Mouse (Mus musculus) common myeloid progenitor, adult 5-6 weeks (primary cell): ENCODE results near the gene Cd72. TPM values are rescaled to one million over a fixed set of nuclear protein-coding genes. Genes with fewer than 3 reads are reported as not detected.
"Not testable (repeated sequence)": the region's sequence is repeated elsewhere in the genome, so short reads cannot be mapped to it uniquely, and the experiment has no call there.

ENCODE experiments used
- ATAC-seq: replicated peaks from 2 replicates; pipeline ENCODE4 v1.8.0; 2016; ENCODE audit warnings: low read depth, mild to moderate bottlenecking, moderate TSS enrichment, inconsistent platforms; ENCODE audit not compliant: poor library complexity, severe bottlenecking
- total RNA-seq: library from RNA; stranded (forward); fragments of 200-1000, 187-1606 nt; gene quantifications from 2 replicates; pipeline ENCODE4 v1.2.3, GENCODE M21; 2017

The Cd72 gene
- 20.8 and 33.3 TPM in 2 replicates for total RNA-seq

DNA sequence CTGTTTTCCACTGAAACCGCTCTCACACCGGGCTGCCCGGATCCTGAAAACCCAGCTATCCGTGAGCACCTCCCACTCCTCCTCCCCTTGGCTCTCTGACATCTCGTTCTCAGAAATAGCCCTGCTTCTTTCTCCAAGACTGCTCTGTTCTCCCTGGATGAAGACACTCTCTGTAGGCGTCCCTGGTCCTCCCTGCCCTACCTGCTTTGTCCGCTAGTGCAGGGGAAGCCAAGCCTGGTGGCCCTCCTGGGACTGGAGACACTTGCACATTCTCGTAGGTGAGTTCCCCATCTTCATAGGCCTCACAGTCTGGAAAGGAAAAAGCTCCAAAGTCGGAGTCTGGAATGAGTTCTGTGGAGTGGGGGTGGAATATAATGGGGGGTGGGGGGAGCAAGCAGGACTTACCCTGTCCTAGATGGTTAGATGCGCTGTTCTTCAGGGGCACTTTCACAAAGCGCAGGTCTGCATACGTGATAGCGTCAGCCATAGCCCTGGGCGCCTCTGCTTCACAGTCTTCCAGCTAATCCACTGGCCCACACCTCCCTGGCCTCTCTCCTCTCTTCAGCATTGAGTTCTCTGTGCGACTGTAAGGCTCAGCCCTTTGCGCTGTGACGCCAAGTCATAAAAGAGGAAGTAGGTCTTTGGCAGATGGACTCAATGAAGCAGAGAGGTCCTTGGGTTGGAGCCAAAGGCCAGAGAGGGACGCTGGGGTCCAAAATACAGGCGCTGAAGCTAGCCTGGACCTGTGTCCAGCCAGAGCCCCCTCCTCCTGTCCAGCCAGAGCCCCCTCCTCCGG is at the start of gene Cd72:
TSS of gene Cd72 (minus strand) at position 588 of the 796 bp plus-strand sequence.
- ATAC-seq: peak; percentile 85

DNA sequence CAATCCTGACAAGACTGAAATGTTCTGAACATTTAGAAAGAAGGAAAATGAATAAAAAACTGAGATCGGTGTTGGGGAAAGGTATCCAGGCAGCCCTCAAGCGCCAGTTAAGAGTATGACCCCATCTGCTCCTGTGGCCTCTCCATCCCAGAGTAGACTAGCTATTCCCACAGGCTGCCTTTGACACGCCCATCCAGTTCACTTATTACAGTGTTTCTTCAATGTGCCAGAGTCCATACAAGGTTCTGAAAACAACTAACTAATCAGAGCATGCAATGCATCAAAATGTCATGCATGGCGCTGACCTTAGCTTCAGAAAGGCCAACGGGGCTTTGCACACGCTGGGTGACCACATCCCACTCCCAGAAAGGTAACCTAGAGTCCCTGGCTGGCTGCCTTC is 49.1 kb upstream of the Cd72 start:
- no peak for ATAC-seq

DNA sequence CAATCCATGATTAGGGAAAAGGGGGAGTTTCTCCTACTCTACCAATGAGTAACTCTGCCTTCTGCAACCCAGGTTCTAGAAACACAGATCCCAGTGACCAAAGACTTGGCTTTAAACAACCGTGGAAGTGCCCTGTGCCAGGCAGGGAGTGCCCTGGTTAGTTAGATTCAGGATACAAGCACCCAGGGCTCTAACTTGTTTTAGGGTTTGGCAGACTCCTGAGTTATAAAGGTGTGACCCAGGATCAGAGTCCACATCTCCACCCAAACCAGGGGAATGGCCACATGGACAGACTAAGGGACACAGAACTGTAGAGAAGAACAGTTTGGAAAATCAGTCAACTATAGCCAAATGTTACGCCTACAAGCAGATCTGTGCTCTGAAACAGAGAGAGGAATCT is 48.6 kb upstream of the Cd72 start:
- ATAC-seq: no peak

DNA sequence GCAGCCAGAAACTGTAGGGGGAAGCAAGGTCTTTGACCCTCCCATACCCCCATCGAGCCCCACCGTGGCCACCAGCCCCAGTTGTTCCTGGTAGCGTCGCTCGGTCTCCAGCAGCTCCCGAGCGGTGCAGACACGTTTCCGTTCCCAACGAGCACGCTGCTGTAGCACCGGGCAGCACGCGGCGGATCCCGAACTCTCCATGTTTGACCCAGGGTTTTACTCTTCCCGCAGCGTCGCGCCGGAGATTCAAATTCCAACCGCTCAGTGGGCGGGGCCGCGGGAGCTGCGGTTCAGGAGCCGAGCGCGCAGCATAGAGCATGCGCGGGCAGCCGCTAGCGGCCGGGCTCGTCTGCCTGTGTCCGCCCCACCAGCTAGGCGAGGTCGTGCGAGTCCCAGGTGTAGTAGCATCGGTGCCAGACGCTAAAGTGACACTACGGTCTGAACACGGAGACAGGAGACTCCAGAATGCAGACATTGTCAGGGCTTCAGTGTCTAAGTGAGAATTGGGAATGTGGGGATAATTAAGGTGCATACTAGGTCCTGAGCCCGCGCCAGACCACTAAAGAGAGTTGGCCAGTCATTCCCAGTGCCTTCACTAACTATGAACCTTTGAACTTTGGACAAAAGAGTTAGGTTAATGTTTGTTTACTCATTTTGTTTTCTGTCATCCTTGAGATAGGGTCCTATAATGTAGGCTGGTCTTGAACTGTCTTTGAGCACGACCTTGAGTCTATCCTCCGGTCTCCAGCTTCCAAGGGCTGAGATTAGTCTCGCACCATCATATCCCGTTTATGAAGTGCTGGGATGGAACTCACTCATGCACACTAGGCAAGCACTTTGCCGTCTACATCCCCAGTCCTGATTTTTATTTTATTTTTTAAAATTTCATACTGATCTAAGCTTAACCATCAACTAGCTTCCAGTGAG is 45.2 kb upstream of the Cd72 start, which contains the start of gene Arhgef39:
TSS of gene Arhgef39 (minus strand) at position 289 of the 927 bp plus-strand sequence.
- peak; percentile 67 for ATAC-seq

DNA sequence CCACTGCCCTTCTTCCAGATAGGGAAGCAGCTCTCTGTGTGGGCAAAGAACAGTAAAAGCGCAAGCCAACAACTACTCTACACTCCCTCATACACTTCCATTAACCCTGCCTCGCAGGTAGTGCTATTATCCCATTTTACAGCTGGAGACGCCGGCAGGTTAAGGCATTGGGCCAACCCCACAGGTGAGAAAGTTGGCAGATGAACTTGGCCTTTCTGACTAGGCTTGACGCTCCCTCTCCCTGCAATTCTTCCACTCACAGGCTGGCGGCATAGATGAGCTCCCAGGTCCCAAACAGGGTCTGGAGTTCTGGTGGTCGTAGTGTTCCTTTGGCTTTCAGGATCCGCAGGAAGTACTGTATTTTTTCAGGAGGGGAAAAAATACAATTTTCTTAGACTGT is 44.6 kb upstream of the Cd72 start:
- peak; percentile 59 for ATAC-seq

DNA sequence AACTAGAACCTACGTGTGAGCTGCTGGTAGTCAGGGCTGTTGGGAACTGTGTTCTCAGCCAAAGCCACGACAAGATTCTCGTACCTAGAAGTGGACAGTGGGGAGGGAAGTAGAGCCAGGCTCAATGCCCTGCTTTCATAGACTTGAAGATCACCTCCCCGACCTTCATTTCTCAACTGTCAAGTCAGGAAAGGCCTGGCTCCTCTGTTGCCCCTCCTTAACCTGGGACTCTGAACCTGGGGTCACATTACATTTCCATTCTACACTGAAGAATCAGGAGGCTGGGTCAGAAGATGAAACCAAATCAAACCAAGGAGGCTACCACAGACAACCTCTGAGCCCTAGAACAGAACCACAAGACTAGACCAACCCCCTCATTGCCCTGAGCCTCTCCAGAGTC is 43.5 kb upstream of the Cd72 start:
- no peak for ATAC-seq

DNA sequence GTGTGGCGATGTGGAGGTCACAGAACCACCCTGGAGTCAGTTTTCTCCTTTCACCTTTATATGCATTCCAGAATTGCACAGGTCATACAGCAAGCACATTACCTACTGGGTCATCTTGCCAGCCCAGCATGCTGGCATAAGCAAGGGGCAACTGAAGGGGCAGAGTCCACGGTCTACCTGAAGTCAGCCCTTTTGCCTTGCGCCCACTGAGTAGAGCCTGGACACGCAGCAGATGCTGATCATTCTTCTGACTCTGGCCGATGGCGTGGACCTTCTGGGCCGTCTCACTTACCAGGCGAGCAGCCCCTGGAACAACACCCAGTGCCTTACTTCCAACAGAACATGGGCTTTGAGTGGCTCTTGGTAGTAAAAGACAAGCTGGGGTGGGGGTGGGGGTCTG is 43.0 kb upstream of the Cd72 start:
- ATAC-seq: no peak

DNA sequence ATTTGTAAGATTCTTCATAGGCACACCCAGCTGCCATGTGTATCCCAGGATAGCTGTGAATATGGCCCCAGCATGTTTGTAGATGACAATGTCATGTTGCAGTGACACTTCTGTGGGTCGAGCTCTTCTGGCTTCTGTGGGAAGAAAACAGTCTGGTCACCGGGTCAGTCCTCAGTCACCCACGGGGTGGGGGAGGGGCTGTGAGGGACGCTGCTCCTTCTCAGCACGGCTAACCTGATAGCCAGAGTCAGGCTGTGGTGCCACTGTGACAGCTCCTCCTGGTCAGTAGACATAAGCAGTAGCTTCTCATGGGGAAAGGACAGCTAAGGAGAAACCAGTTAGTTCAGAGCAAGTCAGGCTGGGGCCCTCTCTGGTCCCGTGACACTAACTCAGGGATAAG is 42.2 kb upstream of the Cd72 start:
- ATAC-seq: no peak

DNA sequence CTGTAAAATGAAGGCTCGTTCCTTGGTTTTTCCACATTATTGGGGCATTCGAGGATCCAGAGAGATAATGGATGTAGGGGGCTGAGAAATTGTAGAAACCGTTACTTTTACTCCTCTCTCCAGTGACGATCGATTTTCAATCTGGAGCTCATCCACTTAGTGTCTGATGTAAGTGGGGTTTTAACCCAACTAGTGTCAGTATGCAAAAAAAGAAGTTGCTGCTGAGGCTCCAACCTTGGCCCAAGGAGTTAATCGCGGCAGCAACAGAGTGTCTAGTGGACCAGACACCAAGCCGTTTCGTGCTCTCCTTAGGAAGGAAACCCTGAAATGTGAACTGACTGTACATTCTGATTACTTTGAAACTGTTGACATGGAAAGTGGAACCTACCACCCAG is 39.4 kb upstream of the Cd72 start:
- ATAC-seq: no peak

DNA sequence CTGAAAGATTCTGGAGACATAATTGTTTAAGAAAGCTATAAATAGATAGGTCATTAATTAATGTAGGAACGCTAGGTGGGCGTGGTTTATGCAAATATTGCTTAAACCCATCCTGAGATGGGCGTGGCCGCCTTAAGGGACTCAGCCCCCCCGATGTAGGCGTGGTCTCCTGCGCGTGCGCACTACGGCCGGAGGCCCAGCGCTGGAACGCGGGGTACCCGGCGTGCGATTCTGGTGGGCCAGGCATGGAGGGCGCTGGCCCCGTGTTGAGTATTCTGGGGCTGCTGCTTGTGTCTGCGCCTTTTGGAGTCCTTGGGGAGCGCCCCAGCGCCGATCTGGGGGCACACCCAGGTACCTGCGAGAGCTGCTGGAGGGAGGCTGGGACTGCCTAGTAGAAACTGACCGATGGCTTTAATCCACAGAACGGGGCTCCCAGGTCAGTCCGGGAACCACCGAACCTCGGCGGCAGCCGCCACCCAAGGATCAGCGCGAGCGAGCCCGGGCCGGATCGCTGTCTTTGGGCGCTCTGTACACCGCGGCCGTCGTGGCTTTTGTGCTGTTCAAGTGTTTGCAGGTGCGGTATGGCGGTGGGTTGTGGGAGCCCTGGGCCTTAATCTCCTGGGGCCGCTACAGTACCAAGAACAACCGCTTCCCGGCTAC is 38.9 kb upstream of the Cd72 start:
- peak; percentile 77 for ATAC-seq

DNA sequence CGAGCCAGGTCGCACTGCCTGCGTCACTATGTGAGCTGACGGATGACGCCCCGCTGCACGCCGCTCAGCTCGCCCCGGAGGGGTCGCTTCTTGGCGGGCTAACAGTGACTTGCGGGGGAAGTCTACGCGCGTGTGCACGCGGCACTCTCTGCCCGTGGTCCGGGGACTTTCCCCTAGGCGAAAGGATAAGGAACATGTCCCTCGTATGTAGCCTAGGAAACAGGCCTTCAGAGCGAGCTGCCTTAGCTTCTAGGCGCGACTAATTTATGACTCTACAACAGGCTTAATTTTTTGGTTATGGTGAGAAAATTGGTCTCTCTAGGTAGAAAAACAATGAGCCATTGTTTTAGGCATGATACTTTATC is 38.4 kb upstream of the Cd72 start, which contains the start of gene Ccdc107:
TSS of gene Ccdc107 (plus strand) at position 80 of the 365 bp plus-strand sequence.
- ATAC-seq: peak; percentile 95

DNA sequence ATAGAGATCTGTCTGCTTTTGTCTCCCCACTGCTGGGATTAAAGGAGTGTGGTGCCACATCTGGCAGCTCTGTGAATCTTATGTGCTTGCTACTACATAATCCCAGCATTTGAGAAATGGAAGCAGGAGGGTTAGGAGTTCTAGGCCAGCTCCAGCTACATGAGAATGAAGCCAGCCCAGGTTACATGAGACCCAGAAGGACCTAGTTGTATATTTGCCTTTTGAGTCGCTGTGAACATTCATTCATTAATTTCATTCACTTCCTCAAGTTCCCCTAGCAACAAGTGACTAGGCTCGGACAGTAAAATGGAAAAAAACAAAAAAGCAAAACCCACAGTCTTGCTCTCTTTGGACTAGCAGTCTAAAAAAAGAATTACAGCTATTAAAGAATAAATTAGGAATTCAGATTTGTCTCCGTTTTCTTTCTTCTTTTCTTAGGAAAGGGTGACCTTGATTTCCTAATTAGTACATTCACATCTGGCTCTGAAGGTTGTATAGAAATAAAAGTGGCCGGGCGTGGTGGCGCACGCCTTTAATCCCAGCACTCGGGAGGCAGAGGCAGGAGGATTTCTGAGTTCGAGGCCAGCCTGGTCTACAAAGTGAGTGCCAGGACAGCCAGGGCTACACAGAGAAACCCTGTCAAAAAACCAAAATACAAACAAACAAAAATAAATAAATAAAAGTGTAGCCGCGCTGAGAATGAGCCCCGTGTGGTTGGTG is 37.8 kb upstream of the Cd72 start:
- no peak for ATAC-seq

DNA sequence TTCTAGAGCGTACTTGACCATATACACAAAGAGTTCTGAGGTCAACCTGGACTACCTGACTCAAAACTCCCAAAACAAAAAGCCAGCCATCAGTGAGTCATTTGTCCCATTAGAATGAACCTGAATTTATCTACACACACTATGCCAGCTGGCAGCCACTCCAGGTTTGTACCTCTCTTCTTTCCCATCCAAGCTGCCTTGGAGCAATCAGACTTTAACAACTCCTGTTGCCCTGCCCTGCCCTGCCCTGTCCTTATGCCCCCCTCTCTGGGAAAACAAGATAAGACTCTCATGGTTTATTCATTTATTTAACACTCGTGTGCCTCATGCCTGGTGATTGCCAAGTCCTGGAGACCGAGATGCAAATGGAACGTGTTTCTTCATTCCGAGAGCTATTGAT is 36.4 kb upstream of the Cd72 start:
- ATAC-seq: no peak

DNA sequence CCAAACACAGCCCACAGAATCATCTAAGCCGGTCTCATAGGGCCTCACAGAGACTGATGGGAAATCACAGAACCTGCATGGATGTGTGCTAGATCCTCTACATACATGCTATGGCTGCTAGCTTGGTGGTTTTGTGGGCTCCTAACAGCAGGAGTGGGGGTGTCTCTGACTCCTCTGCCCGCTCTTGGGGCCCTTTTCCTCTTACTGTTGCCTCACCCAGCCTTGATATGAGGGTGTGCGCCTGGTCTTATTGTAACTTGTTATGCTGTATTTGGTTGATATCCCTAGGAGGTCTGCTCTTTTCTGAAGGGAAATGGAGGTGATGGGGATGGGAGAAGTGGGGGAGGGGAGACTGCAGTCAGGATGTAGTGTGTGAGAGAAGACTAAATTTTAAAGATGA is 35.2 kb upstream of the Cd72 start:
- no peak for ATAC-seq

DNA sequence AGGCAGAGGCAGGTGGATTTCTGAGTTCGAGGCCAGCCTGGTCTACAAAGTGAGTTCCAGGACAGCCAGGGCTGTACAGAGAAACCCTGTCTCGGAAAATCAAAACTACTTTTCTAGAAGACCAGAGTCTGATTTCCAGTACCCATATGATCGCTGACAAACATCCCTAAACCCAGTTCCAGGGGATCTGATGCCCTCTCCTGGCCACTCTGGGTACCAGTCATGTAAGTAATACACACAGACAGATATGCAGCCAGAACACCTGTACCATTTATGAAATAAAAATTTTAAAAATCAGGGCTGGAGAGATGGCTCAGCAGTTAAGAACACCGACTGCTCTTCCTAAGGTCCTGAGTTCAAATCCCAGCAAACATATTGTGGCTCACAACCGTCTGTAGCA is 31.2 kb upstream of the Cd72 start:
- not testable (repeated sequence) for ATAC-seq

DNA sequence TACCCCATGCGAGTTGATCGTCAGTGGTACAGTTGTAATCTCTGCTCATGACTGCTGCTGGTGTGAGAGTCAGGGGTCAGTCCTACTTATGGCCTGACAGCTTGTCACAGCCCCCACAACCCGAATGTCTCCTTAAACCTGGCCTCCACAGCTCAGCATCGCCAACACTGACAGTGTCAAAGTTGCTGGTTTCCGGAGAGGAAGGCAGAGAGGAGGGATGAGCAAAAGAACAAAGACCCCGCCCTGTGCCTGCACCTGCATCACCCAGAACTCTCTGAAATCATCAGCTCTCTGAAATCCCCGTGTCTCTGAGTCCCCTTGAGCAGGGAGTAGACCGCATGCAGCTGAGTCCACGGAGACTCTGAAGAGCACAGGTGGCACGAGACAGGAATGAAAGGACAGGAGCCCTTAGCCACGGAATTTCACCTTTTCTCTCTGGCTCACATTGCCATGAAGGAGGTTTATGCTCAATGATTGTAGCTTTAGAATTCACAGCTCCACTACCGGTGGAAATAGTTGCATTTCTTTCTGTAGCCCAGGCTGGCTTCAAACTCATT is 29.2 kb upstream of the Cd72 start, which contains the start of gene Sit1:
TSS of gene Sit1 (minus strand) at position 200 of the 557 bp plus-strand sequence.
- no peak for ATAC-seq

DNA sequence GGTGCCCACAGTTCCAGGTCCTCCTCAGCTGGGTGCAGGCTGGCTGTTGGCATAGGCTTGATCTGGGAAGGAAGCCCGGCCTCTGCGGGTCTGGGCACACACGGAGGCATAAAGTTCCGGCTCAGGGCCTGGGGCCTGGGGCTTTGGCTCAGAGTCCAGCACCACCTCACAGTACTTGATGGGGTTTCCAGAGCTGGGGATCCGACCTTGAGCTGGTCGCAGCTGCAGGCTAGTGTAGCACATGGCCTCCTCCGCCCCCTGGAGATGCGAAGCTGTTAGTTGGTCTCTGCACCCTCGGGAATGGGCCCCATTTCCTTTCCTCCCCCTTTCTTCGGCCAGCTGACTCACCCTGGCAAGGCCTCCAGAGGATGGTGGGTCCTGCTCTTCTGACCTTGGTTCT is 28.2 kb upstream of the Cd72 start:
- ATAC-seq: no peak

DNA sequence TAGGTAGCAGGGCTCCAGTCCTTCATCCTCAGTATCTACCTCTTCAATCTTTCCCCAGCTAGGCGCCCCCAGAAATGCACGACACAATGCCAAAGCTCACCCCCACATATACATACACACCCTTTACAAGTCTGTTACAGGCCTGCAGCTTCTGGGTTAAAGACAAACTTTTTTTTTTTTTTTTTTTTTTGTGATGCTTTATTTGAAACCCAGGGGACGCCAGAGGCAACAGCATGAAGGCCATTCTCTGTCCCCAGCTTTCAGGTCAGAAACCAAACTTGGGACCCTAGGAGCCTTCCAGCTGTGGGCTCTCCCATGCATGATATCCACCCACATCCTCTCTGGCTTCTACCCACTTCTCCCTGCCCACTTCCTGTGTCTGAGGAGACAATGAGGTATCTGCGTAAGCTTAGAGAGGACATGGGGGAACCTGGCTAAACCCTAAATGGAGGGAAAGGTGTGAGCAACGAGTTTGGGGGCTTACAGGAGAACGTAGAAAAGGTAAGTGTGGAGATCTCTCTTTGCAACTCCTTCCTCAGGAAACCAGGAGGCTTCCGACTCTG is 27.5 kb upstream of the Cd72 start:
- ATAC-seq: peak; percentile 71

DNA sequence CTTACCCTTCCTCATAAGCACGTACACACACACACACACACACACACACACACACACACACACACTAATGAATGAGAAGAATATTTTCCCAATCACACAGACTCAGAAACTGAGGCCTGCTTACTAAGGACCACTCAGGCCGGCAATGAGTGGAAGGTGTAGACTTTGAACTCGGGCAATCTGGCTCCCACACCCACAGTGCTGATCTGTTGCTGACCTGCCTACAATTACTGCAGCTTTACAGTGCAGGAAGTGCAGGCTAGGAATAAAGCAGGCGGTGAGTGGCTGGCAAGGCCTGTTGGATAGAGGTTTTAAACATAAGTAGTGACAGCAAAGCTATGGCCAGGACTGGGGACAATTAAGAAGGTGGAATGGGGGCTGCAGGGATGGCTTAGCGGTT is 26.6 kb upstream of the Cd72 start:
- ATAC-seq: no peak
